Mouse (Mus musculus) Patski (cell line): ENCODE data around the gene Masp2. TPM values are rescaled to one million over a fixed set of nuclear protein-coding genes. Genes with fewer than 3 reads are reported as not detected.

Experiments
- ATAC-seq: fragments of 100-300 bp; one replicate; pipeline ENCODE4 v1.8.0; 2021
- CTCF ChIA-PET: fragments of 350-600 bp; sonication (Branson Sonifier 250); formaldehyde crosslinking; loops from one replicate; lab custom pipeline; 2022; ENCODE audit warnings: inconsistent platforms; lab: Charles Lee
- POLR2A ChIA-PET: fragments of 350-600 bp; sonication (Branson Sonifier 250); formaldehyde crosslinking; loops from one replicate; lab custom pipeline; 2022; ENCODE audit warnings: antibody characterized with exemption, inconsistent platforms; lab: Charles Lee
- DNase-seq: peaks from one replicate; pipeline ENCODE4 v3.0.0-alpha.2; 2011; ENCODE audit warnings: low read depth, low spot score
- H3K27me3 ChIP-seq: fragments of 371-371 bp; one replicate; pipeline ENCODE4 v1.5.1; 2021
- CTCF ChIP-seq: fragments of 100-300 bp; IDR thresholded peaks from one replicate; pipeline ENCODE4 v1.5.1; 2021
- in situ Hi-C: fragments of 300-500 bp; cut with MboI; formaldehyde crosslinking; loops from 3 replicates; pipeline ENCODE4 v1.11.1; 2018; ENCODE audit warnings: low pct_unique_long_range_greater_than_20kb, mixed read lengths
- polyA plus RNA-seq: library from polyadenylated mRNA; unstranded; gene quantifications from one replicate; pipeline ENCODE4 v1.2.3, GENCODE M21; 2021

The Masp2 gene
- polyA plus RNA-seq, 1 experiment from 2014 or later = 0.10 TPM

DNA sequence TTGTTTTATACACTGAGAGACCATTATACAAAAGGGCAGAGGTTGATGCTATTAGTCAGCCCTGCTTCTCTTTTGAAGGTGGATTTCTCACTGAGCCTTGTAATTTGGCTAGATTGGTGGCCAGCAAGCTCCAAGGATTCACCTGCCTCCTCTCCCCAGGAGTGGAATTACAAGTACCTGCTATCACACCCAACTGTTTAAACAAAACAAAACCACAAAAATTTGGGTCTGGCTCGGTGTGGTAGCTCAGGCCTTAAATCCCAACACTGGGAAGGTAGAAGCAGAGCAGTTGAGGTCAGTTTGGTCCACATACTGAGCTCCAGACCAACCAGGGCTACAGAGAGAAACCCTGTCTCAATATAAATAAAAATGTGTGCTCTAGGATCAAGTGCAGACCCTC lies 17.5 kb downstream of the Masp2 start:
- no peaks in the 10 kb centered on the region for H3K27me3 ChIP-seq
- ATAC-seq = no peak
- ChIA-PET POLR2A (no interaction called here), CTCF (interaction anchor here (1.5 kb wide), 1 partner anchor 11 kb away, joined by 3 read pairs; no protein-coding TSS in a partner anchor)
- in situ Hi-C loops = no loop called here
- DNase-seq = no peak
- TF ChIP-seq CTCF = no peak

- in situ Hi-C loops = no loop called here
- POLR2A ChIA-PET = no interaction called here
These were observed 18.4 kb downstream of the Masp2 start for GRCm38 (mm10) chr4:148620718-148621117.

GRCm38 (mm10) chr4:148622485-148622884 lies 20.1 kb downstream of the Masp2 start:
- ATAC-seq = no peak
- POLR2A ChIA-PET = no interaction called here
- TF ChIP-seq CTCF = no peak
- in situ Hi-C loops = no loop called here
- CTCF ChIA-PET = no interaction called here
- H3K27me3 ChIP-seq = no peaks in the 10 kb centered on the region
- DNase-seq = no peak

More at GRCm38 (mm10) chr4:148620718-148621117, 18.4 kb downstream of the Masp2 start:
- DNase-seq (no peak), ATAC-seq (no peak)
- CTCF ChIA-PET = interaction anchor here (1.5 kb wide), 1 partner anchor 12 kb away, joined by 3 read pairs; no protein-coding TSS in a partner anchor
- TF ChIP-seq CTCF = no peak
- no peaks in the 10 kb centered on the region for H3K27me3 ChIP-seq

DNA sequence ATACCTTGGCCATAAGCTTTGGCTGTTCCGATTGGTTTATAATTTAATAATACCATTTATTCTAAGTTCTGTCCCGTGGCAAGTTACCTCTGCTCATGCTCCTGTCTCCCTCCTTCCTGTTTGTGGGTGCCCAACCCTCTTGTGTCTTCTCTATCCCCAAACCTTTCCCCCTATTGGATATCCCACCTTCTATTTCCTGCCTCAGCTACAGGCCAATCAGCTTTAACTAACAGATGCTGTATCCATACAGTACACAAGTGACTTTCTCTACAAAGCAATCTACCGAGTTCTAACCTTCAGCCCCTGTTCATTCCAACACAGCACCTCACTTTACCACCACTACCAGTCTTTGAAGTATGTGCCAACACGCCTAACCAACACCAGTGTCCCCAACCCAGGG lies 21.3 kb downstream of the Masp2 start:
- ChIA-PET POLR2A (no interaction called here), CTCF (no interaction called here)
- no peaks in the 10 kb centered on the region for H3K27me3 ChIP-seq
- TF ChIP-seq CTCF = no peak
- DNase-seq = no peak
- in situ Hi-C loops = no loop called here
- no peak for ATAC-seq

DNA sequence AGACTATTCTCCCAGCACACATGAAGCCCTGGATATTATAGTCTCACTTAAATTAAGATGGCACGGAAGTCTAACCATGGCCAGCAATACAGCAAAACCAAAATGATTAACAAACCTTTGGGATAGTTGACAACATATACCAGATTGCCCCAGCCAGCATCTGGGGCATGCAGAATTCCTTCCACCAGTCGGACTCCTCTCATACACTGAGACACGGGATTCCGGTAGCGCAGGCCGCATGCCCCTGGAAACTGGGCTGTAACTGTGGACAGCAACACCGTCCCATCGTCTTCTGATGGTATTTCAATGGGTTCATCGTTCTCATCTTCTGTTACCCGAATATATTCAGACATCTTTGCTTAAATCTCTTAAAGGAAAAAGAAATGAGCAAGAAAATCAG lies 22.7 kb downstream of the Masp2 start:
- DNase-seq (no peak), ATAC-seq (no peak)
- POLR2A ChIA-PET = no interaction called here
- H3K27me3 ChIP-seq = no peaks in the 10 kb centered on the region
- TF ChIP-seq CTCF = no peak
- CTCF ChIA-PET = interaction anchor here (0.7 kb wide), 1 partner anchor 19 kb away, joined by 3 read pairs; no protein-coding TSS in a partner anchor
- in situ Hi-C loops = no loop called here

GRCm38 (mm10) chr4:148625756-148626622 lies 23.6 kb downstream of the Masp2 start:
- no peak for DNase-seq
- POLR2A ChIA-PET = no interaction called here
- peak; percentile 49 for ATAC-seq
- H3K27me3 ChIP-seq = no peaks in the 10 kb centered on the region
- in situ Hi-C loops = no loop called here
- TF ChIP-seq CTCF = no peak
- CTCF ChIA-PET = no interaction called here

DNA sequence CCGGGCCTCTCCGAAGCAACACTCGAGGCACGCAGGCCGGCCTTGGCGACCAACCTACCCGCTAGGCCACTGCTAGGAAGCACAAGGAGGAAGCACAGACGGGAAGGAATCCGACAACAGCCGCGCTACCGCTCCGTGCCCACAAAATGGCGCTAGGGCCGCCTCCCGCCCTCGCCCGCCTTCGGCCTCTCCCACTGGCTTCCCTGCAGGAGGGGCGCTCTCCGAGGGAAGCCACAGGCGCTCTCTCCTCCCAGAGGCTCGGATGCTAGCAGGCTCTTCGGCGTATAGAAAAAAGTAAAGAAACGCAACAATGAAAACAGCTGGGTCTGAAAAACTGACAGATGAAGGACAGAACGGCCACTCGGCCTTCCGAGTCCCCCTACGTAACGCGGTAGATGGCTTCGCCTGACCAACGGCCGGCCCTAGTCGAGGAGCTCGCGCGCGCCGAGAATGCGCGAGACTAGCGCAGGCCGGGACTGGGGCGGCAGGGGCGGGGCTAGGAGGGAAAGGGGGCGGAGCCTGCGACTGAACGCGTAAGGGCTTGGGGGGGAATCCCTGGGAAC lies 24.4 kb downstream of the Masp2 start, which contains the start of gene Tardbp:
Gene Tardbp (minus strand): TSS at position 397 of the 563 bp plus-strand sequence.
- H3K27me3 ChIP-seq = no peaks in the 10 kb centered on the region
- ChIA-PET CTCF (interaction anchor here (0.6 kb wide), 1 partner anchor 19 kb away, joined by 3 read pairs; no protein-coding TSS in a partner anchor), POLR2A (no interaction called here)
- ATAC-seq (peak; percentile 88), DNase-seq (peak; percentile 55)
- no peak for TF ChIP-seq CTCF
- in situ Hi-C loops = no loop called here

DNA sequence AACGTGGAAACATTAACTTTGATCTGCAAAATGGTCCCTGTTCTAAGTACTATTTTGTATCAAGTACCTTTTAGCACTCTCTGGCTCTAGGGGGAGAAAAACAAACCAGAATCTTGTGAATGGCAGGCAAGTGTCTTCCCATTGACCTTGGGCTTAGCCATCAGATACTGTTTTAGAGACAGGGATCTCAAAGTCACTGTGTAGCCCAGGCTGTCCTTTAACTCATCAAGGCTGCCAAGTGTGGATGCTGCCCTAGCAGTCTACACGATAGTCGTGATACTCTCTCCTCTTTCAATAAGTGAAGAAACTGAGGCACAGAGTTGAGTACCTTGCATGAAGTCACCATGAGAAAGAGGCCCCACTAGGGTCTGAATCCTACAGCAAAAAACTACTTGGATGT lies 24.9 kb downstream of the Masp2 start:
- TF ChIP-seq CTCF = no peak
- CTCF ChIA-PET = interaction anchor here (0.6 kb wide), 1 partner anchor 20 kb away, joined by 3 read pairs; no protein-coding TSS in a partner anchor
- ATAC-seq (no peak), DNase-seq (no peak)
- POLR2A ChIA-PET = no interaction called here
- H3K27me3 ChIP-seq = no peaks in the 10 kb centered on the region
- in situ Hi-C loops = no loop called here

GRCm38 (mm10) chr4:148632013-148632692 lies 29.8 kb downstream of the Masp2 start:
- H3K27me3 ChIP-seq = no peaks in the 10 kb centered on the region
- TF ChIP-seq CTCF = no peak
- CTCF ChIA-PET = interaction anchor here (0.6 to 1.5 kb wide), 3 partner anchors 11 to 30 kb away, joined by 3 to 4 read pairs (median 3); partner anchors contain the start of gene Gm572
- DNase-seq = no peak
- ATAC-seq = no peak
- in situ Hi-C loops = no loop called here
- POLR2A ChIA-PET = no interaction called here

DNA sequence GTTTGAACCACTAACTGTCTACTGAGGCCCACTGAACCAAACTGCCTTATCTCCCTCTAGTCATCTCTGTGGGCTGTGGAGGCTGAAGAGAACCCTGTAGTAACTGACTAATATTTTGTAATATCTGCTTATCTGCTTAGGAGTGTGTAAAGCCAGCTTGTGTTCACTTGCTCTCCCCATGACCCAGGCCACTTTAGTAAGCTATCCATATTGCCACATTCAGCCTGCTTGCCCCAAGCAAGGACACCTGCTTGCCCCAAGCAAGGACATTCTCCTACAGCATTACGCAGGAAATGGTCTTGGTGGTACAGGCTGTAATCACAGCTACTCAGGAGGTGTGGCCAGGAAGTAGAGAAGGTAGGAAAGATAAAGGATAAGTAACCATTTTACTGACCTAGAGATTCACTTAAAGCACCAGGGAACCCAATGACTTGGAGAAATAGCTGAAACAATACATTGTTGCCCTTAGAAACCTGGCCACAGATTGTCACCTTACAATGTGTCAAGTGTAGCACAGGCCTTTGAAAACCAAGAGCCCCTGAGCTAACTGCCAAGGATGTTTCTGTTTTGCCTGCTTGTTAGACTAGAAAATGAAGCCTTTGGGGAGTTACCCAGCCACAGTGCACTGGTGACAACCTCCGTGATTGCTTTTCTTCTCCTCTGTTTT lies 31.2 kb downstream of the Masp2 start:
- in situ Hi-C loops = no loop called here
- no peak for TF ChIP-seq CTCF
- ChIA-PET POLR2A (no interaction called here), CTCF (no interaction called here)
- no peaks in the 10 kb centered on the region for H3K27me3 ChIP-seq
- ATAC-seq (no peak), DNase-seq (no peak)
